In the genomic region with DNA sequence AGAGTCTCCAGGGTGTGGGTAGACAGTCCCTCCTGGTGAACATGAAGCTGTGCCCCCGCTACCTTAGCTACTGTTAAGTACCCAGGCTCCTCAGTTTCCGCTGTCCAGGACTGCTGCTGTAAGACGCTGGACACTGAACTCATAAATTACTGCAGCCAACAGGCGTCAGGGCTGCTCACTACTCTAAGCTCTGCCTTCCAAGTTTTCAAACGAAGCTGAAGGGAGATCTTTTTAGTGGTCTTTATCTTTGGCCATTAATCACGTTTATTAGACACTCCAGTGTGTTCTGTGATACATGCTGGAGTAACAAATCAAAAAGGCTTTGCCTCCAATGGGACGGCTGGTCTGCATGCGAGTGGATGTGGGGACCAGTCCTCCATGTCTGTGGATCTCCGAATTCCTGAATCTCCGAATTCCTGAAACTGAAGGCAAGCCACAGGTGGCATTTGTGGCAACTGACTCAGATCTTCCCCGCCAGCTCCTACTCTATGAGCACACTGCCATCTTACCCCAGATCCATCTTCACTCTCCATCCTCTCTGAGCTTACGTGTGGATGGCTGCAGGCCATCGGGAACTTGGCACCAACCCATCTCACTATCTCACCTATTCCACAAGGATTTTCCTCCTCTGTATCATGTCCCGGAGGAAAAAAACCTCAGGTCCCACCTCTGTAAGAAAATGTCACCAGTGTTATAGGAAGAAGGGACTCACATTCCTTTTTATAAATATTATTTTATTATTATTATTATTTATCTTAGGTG, we compare ENCODE assay signal across 13 mouse cellular contexts. TPM values are rescaled to one million over a fixed set of nuclear protein-coding genes. Genes with fewer than 3 reads are reported as not detected.
DNase-seq lines count a peak whose midpoint lies in the region; ATAC-seq lines count a peak whose summit lies in the region.
"Had no signal": no experiment of that assay in that cellular context is flagged by ENCODE, and none has a peak within 500 bp of the region (broad histone marks: within the 10 kb centered on the region; RNA-seq: fewer than 3 reads in every experiment).

No protein-coding gene starts in this region.

- H3K9me3 ChIP-seq in kidney, embryonic 16.5 days (ENCODE audit: low read length) = no peaks in the 10 kb centered on the region
- H3K9me3 ChIP-seq in embryonic facial prominence, embryonic 15.5 days (replicated peaks) = no peaks in the 10 kb centered on the region
- no peaks in the 10 kb centered on the region for H3K9me3 ChIP-seq in neural tube, embryonic 15.5 days (replicated peaks)
- H3K9me3 ChIP-seq: lung, embryonic 15.5 days had no signal

- H3K36me3 ChIP-seq in kidney, embryonic 16.5 days (ENCODE audit: insufficient read depth, low read length) = no peaks in the 10 kb centered on the region
- no peaks in the 10 kb centered on the region for H3K36me3 ChIP-seq in embryonic facial prominence, embryonic 15.5 days
- H3K36me3 ChIP-seq in neural tube, embryonic 15.5 days = no peaks in the 10 kb centered on the region
- H3K36me3 ChIP-seq: lung, embryonic 15.5 days had no signal

- whole genome bisulfite sequencing in kidney, embryonic 16.5 days = 39% methylated on average over 14 of the region's 14 CpGs
- WGBS in embryonic facial prominence, embryonic 15.5 days = 71% methylated on average over 14 of the region's 14 CpGs
- 45% methylated on average over 14 of the region's 14 CpGs for WGBS in neural tube, embryonic 15.5 days

- H3K9ac ChIP-seq in kidney, embryonic 16.5 days (replicated peaks; ENCODE audit: low read length) = no peak overlapping the region; the same call in 1 of the 2 replicates
- H3K9ac ChIP-seq in embryonic facial prominence, embryonic 15.5 days = no peak overlapping the region
- no peak overlapping the region for H3K9ac ChIP-seq in neural tube, embryonic 15.5 days (replicated peaks)
- H3K9ac ChIP-seq: hindbrain, embryonic 14.5 days; lung, embryonic 15.5 days had no signal

- peak overlapping the region; percentile 54 for H3K27ac ChIP-seq in kidney, embryonic 16.5 days (ENCODE audit: low read length)
- peak overlapping the region; percentile 86 for H3K27ac ChIP-seq in embryonic facial prominence, embryonic 15.5 days (replicated peaks)
- H3K27ac ChIP-seq in neural tube, embryonic 15.5 days (replicated peaks) = peak overlapping the region; percentile 7; the same call in 1 of the 2 replicates

- H3K4me1 ChIP-seq in kidney, embryonic 16.5 days (ENCODE audit: insufficient read depth, low read length) = peaks cover 42% of the 10 kb centered on the region
- H3K4me1 ChIP-seq in embryonic facial prominence, embryonic 15.5 days = peaks cover 68% of the 10 kb centered on the region
- peaks cover 32% of the 10 kb centered on the region for H3K4me1 ChIP-seq in neural tube, embryonic 15.5 days

- no peak overlapping the region for H3K4me3 ChIP-seq in kidney, embryonic 16.5 days (ENCODE audit: low read length)
- H3K4me3 ChIP-seq in embryonic facial prominence, embryonic 15.5 days (replicated peaks) = no peak overlapping the region
- H3K4me3 ChIP-seq in neural tube, embryonic 15.5 days (replicated peaks) = no peak overlapping the region
- H3K4me3 ChIP-seq: lung, embryonic 15.5 days had no signal

- DNase-seq in cerebellum, postnatal 14 days = peak; percentile 53 to 55
- DNase-seq in cerebellum, postnatal 4 days (ENCODE audit: low spot score in 2 of 2) = no peak
- no peak for DNase-seq in kidney, adult 11 months
- no peak for DNase-seq in cerebellum, adult 9-11 months
- DNase-seq: adrenal gland, adult 8-10 months; gastrocnemius, postnatal 36 days; kidney, postnatal 36 days had no signal

- peak; percentile 62 for ATAC-seq in kidney, embryonic 16.5 days (ENCODE audit: low FRiP score, low TSS enrichment)
- ATAC-seq in embryonic facial prominence, embryonic 15.5 days (ENCODE audit: insufficient number of reproducible peaks, low FRiP score, low TSS enrichment, low read depth) = no peak
- no peak for ATAC-seq in neural tube, embryonic 15.5 days (ENCODE audit: low FRiP score)
- ATAC-seq in inflammation-experienced regulatory T-cells, adult 6 months = no peak

- H3K27me3 ChIP-seq in kidney, embryonic 16.5 days (ENCODE audit: insufficient read depth, low read length) = no peaks in the 10 kb centered on the region
- H3K27me3 ChIP-seq in embryonic facial prominence, embryonic 15.5 days = no peaks in the 10 kb centered on the region
- no peaks in the 10 kb centered on the region for H3K27me3 ChIP-seq in neural tube, embryonic 15.5 days (replicated peaks)
- H3K27me3 ChIP-seq: lung, embryonic 15.5 days had no signal

- no peak overlapping the region for H3K4me2 ChIP-seq in kidney, embryonic 16.5 days (replicated peaks; ENCODE audit: low read depth, low read length)
- H3K4me2 ChIP-seq in embryonic facial prominence, embryonic 15.5 days (replicated peaks) = no peak overlapping the region
- no peak overlapping the region for H3K4me2 ChIP-seq in neural tube, embryonic 15.5 days
- H3K4me2 ChIP-seq: hindbrain, embryonic 14.5 days; lung, embryonic 15.5 days had no signal

RNA-seq across cellular contexts. Expression of a gene that starts 56.9 kb away (rescaled TPM):
- polyA plus RNA-seq in kidney, embryonic 16.5 days (2015; fragmentation: Nextera tagmentation; extraction: Ambion mirVana) = 26.9 and 29.5 TPM in 2 replicates
- polyA plus RNA-seq in embryonic facial prominence, embryonic 15.5 days (2015; fragmentation: Nextera tagmentation; extraction: Ambion mirVana) = 72.1 and 74.8 TPM in 2 replicates
- polyA plus RNA-seq in neural tube, embryonic 15.5 days (2015; fragmentation: Nextera tagmentation; extraction: Ambion mirVana) = 27.3 and 29.8 TPM in 2 replicates
- 1 to 10 TPM; 1.1 to 2.0 (median 1.6) TPM for polyA plus RNA-seq in inflammation-experienced regulatory T-cells, adult 6 months (2017; shearing (Covaris generic))

Comparison
In these comparisons a context has a peak if more than half of its experiments do, and no peak if none do; other contexts are left out.
1. DNase-seq: peak in cerebellum, postnatal 14 days (2 of 2); none in cerebellum, postnatal 4 days (0 of 2), kidney, adult 11 months (single experiment) and cerebellum, adult 9-11 months (single experiment).
2. H3K27ac ChIP-seq: peak in every context shown above with its lines; median percentile 86 in embryonic facial prominence, embryonic 15.5 days; 54 in kidney, embryonic 16.5 days; 7 in neural tube, embryonic 15.5 days.